Mouse (Mus musculus) right cerebral cortex, postnatal 10 days (tissue): Measurements from ENCODE around the gene Sppl3.
"Not testable (repeated sequence)": the region's sequence is repeated elsewhere in the genome, so short reads cannot be mapped to it uniquely, and the experiment has no call there.

Experiments used
- DNase-seq, 2 experiments: peaks; one replicate each; pipeline ENCODE4 v3.0.0; 2021; ENCODE audit warnings: low spot score in 2 of 2

The Sppl3 gene

DNA sequence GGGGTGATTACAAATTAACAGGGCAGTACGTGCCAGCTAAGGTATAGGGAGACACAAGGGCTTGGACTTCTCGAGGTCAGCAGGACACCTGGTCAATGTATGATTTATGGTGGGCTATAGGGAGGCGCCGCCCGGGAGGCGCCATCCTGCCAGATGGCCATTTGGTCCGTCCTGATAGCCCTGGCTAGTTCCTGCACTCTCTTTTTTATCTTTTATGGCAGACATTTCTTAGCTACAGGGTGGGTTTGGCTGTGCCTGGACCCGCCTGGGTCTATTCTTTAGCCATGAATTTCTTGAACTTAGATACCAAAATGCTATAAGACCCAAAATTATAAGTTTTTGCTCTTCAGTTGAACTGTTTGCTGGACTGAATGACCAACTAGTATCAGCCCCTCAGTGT is 62.4 kb downstream of the Sppl3 start:
- DNase-seq = not testable (repeated sequence)

DNA sequence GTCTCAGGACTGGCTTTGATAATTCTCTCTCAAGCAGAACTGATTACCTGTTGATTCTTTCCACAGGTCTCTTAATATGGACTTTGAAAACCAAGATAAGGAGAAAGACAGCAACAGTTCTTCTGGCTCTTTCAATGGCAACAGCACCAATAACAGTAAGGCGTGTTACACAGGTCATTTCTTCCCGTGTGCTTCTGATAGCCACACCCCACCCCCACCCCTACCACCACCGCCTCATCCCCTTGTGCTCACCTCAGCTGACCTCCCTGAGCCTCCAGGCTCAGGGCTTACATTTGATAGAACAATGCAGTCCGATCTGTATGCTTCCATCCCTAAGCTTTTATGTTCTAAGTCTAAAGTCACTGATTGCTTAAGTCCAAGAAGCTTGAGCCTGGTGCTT is 63.8 kb downstream of the Sppl3 start:
- DNase-seq = no peak

DNA sequence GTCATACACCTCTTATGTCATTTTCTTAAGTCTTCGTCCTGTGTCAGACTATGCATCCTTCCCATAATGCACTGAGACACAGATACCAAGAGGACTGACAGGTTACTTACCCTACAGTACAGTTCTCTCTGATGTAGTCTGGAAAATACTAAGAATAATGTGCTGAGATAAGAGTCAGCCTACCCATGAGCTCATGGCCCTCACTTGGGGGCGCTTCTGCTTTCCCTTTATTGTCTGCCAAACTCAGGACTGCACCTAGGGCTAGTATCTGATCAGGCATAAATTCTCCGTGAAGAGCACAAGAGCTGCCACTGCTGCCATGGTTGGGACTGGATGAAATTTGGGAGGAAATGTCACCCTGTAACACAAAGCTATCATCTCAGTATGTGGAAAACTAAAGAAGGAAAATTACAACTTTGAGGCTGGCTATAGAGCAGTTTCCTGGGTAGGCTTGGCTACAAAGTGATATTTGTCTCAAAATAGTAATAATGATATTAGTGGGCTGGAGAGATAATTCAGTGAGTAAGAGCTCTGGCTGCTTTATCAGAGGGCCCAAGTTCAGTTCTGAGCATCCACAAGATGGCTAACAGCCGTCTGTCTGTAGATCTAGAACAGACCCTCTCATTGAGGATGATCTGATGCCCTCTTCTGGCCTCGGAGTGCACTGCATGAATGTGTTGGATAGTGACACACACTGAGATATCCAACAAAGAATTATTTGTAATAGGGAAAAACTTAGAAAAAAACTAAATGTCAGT is 65.4 kb downstream of the Sppl3 start:
- DNase-seq = peak; percentile 58 to 76

DNA sequence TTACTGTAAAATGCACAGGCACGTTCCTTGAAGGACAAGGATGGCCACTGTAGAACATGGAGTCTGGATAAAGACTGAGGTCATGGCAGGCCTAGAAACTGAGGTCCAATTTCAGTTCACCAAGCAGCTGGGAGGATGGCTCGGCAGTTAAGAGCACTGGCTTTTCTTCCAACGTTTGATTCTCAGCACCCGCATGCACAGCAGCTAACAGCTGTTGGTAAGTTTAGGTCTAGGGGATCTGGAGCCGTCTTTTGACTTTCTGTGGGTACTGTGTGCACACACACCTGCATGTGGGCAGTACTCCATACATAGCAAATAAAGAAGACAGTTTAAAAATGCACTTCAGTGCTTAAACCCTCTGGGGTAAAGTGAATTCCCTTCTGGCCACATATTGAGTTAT is 70.7 kb downstream of the Sppl3 start:
- DNase-seq = no peak

DNA sequence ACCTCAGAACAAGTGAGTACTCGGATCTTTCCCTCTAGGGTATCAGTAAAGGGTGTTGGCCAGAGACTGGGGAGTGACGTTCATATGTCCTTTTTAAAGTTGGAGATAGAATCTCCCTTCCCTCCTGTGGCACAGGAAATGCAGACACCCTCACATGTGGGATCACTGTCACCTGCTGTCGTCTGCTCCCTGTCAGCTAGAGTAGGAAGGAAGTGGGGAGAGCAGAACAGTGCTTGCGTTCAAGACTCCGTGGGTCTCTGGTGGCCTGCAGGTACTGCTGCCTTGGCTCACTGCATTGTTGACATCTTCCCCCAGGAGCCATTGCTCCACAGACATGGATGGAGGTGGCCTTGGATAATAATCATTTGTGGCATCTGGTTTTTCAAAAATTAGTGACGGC is 72.6 kb downstream of the Sppl3 start:
- DNase-seq = no peak

DNA sequence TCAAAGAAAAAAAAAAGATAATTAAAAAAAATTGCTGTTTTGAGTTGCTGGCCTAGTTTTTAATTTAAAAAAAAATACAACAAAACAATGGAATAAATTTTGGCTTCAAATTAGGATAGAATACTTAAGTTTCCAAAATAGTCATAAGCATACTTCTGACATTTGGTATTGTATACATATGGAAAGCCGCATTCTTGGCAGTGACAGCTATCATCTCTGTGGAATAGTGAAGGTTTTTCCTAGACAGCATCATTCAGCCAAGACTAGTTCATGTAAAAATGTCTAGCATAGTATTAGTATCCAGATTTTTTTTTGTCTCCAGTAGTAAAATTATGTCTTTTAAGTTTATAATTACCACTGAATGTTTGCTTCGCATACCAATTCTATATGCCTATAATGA is 74.7 kb downstream of the Sppl3 start:
- no peak for DNase-seq

DNA sequence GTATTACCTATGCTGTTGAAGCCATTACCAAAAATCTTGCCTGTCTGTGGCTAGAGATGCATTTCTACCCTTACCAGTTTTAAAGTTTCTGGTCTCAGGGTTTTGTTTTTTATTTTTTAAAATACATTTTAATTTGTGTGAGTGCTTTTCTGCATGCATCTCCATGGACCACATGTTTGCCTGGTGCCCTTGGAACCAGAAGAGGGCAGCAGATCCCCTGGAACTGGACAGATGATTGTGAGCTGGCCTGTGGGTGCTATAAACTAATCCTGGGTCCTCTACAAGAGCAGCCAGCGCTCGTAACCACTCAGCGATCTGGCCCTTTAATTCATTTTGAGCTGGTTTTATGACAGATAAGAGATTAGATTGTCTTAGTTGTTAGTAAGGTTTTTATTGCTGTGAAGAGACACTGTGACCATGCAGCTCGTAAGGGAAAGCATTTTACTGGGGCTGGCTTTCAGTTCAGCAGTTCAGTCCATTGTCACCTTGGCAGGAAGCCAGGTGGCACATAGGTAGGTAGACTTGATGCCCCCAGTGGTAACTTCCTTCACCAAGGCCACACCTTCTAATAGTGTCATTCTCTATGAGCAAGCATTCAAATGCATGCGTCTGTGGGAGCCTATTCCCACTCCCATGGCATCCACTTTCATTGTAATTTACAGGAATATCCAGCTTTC is 78.8 kb downstream of the Sppl3 start:
- no peak for DNase-seq

DNA sequence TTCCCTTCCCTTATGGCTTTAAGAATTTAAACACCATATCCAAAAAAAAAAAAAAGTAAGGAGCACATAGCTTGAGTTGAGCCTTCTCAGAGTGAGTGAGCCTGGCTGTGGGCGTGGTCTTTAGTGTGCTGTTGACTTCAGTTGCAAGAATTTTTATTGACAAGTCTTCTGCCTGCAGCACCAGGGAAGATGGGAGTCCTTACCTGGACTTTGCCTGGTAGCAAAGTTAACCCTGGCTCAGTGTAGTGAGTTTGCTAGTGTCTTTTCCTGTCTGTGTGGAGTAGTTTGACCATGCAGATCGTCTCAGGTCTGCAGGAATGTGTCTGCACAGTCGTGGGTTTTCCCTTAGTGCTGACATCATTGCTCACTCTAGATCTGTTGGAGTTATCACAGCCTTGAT is 80.1 kb downstream of the Sppl3 start:
- DNase-seq = no peak

DNA sequence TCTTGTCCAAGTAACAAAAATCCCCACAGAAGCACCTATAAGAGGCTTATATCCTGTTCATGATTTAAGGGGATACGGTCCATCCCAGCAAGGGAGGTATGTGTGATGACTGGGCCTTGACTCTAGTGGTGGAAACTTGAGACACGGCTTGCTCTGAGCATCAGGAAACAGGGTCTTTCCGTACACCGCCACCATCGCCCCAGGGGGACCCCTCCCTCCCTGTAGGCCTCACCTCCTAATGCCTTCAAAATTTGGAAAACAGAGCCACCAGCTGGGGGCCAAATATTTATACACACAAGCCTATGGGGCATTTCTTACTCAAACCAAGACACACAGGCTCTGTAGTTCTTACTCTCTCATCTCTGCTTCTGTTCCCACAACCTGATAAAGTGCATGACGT is 80.8 kb downstream of the Sppl3 start:
- no peak for DNase-seq

DNA sequence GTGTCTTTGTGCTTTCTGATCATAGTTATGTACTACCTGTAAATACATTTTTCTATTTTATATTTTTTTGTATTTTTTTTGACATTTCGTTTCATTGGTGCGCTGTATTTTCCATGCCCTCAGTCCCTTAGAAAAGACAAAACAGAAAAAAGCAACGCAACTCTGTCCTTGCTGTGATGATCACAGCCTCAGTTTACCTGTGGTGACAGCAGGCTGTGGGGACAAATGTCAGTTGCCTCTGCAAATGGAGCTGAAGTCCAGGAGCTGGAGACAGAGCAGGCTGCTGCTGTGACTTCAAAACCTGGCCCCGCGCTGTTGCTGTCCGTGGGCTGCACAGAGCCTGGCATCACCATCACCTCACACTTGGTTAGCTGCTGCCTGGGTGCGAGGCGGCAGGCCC is 87.3 kb downstream of the Sppl3 start, which contains the start of gene Gm10401:
TSS of gene Gm10401 (minus strand) at position 101 of the 400 bp plus-strand sequence.
- DNase-seq = no peak

DNA sequence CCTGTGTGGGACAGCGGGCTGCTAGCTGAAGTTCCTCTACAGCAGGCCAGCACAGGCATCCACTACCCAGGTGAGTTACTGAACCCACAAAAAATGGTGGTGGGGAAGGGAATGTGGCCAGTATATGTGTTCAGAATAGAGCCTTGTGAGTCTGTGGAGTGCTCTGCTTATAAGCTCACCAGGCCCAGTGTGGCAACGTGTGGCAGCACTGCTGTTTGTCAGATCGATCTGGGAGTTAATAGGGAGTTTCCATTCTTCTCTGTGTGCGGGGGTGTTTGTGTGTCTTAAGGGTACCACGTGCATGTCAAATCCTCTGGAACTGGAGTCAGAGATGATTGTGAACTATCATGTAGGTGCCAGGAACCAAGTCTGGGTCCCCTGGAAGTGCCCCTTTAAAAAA is 88.6 kb downstream of the Sppl3 start:
- DNase-seq = no peak

DNA sequence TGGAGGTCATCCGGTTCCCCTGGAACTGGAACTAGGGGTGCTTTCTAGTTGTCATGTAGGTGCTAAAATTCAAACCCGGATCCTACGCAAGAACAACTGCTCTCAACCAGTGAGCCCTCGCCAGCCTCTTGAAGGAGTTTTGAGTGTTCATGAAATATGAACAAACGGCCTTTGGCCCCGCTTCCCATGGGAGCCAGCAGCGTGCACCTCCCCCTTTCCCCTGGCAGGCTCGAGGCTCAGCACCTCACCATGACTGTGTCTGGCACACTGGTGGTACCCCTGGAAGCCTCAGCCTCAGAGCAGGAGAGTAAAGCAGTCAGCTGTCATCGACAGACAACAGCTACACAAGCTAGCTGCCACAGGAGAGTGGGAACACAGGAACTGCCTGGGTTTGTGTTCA is 89.1 kb downstream of the Sppl3 start:
- DNase-seq = no peak

DNA sequence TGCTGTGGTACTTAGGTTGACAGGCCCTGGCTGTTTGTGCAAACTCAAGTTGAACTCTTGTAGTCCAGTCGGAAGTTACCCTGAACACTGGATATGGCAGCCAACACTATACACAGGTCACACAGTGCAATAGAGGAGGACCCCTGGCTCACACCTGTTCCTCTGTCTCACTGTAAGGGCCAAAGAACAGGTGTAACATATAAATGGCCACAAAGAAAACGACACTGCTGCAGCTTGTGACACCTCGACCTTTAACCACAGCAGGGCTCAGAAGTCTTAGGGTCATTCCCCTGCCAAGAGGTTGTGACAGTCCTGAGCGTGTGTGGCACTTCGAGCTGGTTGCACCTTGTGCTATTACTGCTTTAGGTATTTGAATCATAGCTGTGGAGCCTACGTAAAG is 89.5 kb downstream of the Sppl3 start:
- no peak for DNase-seq

DNA sequence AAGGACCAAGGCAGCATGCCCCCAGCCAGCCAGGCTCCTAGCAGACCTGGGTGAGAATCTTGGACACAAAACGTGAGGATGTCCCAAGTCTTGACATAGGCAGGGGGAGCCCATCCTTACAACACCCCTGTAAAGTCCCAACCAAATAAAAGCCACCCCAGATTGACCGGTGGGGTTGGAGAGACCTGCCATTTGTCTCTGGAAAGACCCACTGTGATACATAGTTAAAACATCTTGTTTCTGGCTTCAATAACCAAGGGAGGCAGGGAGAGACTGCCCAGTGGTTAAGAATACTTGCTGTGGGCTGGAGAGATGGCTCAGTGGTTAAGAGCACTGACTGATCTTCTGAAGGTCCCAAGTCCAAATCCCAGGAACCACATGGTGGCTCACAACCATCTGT is 91.3 kb downstream of the Sppl3 start:
- DNase-seq = no peak

DNA sequence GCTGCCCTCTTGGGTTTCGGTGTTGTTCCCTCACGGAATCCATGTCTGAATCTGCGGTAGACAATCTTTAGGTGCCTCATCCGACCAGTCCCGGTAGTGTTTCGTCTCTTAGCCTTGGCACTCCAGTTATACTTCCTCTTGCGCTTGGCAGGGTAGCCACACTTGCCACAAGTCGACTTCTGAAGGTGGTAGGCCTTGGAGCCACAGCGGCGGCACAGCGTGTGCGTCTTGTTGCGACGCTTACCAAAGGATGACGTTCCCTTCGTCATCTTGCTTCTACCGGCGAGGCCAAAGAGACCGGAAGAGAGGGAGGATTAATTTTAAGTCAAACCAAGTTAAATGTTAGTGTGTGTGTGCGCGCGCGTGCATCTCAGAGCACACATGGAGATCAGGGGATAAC is 92.3 kb downstream of the Sppl3 start:
- DNase-seq = not testable (repeated sequence)

DNA sequence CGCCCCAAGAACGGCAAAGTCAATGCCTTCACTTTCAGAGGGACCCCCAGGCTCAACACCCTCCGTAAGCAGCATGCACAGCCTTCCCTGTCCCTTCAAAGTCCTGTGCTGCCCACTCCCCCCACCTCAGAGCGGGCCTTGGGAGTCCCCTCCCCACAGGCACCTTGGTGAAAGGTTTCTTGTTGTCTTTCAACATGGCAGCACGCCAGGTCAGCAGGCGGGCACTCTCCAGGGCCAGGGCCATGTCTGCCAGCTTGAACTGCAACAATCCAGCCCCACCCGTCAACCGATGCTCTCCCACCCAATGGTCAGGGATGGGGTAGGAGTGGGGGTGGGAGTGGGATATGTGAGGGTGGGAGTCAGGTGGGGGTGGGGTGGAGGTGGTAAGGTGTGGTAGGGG is 100.2 kb downstream of the Sppl3 start:
- DNase-seq = no peak

DNA sequence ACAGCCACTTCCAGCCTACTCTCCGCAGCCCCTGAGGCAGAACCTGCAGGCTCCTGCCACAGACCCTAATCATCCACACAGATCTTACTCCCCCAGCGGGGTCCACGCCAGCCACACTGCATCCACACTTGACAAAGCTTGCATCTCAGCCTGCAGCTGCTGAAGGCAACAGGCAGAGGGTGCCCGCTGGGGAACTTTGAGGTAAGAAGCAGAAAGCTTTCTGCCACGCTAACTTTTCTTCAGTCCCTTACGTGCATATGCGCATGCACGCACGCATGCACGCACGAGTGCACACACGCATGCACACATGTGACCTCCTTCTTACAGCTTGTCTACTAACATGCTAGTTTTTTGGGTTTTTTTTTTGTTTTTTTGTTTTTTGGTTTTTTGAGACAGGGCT is 102.3 kb downstream of the Sppl3 start:
- no peak for DNase-seq

DNA sequence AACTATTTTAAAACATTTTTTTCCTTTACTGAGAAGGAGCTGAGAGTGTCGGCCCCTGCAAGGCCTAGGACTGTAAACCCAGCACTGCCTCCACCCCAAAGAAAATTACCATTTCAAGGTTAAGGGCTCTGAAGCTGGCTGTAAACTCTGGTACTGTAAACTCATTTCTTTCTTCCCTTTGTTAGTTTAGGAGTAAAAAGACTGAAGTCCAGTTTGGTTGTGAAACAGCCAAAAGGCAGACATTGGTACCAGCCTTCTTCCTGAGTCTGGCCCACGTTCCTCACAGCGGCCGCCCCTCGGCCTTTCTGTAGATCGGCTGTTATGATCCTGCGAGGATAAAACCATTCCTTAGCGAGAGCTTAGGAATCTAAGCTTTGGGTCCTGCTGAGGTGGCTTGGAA is 103.6 kb downstream of the Sppl3 start:
- DNase-seq = no peak

DNA sequence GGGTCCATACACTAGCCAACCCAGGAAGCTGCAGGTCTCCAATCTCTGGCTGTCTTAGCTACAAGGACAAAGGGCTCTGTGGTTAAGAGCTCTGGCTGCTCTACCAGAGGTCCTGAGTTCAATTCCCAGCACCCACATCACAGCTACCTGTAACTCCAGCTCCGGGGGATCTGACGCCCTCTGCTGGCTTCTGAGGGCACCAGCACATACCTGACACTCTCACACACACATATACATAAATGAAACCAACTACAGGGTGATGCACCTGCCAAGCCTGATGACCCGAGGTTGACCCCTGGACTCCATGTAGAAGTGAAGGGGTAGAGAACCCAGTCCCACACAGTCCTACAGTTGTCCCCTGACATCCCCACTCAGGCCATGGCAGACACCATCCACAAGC is 105.5 kb downstream of the Sppl3 start:
- no peak for DNase-seq

DNA sequence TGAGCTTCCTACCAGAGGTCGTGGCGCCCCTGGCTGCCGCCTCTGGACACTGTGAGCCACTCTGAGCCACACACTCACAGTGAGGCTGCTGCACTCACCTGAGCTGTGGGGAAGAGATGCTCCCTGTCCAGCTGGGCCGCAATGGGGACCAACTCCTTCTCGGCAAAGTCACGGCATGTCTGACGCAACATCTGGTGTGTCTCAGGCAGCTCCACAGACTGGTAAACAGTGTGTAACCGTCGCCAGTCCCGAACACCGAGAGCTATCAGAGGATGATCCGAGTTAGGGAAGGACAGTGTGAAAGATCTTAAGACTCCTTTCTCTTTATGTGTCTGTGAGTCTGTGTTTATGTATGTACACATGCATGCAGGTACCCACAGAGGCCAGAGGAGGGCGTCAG is 106.5 kb downstream of the Sppl3 start:
- no peak for DNase-seq

DNA sequence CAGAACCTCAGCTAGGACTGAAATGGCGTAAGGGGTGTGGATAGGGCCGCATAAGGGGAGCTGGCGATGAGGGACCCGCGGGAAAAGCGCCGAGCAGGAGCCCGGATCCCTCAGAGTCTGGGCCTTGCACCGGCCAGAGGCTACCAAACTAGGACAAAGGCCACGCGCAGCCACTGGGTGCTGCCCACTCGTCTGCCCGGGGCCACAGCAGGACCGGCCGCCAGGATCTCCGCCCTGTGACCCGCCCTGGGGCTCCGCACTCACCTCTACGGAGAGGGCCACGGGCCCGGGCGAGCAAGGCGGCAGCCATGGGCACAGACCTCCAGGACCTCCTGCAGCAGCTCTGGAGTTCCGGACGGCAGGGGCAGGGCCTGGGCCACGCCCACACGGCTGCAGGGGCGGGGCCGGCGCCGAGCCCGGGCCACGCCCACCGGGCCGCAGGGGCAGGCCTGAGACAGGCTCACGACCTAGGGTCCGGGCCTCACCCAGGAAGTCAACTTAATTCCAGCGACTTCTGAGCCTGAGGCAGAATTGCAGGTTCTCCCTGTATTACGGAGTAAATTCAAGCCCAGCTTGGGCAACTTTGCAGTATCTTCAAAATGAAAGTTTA is 108.1 kb downstream of the Sppl3 start, which contains the start of gene Acads:
TSS of gene Acads (minus strand) at position 386 of the 610 bp plus-strand sequence.
- DNase-seq = peak; percentile 67 to 68

DNA sequence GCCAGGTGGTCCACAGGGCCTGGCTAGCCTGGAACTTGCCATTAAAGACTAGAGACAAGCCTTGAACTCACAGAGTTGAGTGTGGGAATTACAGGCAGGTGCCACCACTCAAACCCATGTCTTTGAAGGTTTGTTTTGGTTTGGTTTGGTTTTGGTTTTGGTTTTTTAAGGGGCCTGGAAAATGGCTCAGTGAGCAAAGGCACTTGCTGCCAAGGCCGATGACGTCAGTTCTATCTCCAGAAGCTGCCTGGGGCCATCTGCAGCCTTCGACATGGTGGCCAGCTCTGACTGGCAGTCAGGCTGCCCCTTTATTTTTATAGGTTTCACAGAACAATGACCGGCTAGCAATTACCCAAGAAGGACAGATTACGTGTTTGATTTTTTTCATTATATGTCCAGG is 110.0 kb downstream of the Sppl3 start:
- peak in 1 of 2 experiments; percentile 36 for DNase-seq

DNA sequence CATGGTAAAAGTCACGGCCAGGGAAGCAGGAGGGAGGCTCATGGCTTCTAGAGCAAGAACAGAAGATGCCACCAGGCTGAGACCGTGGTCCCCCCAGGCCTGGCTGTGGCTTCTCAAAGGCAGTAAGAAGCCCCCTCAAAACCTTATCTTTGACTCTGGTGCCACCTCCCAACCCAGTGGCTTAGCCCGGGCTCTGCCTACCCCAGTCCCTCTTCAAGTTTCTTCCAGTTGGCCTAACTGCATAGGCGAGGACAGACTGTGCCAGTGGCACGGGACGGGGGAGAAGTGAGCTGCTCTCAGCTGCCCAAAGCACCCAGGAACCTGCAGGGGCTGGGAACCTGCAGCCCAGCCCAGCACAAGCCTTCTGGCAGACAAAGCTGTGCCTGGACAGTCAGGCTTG is 113.8 kb downstream of the Sppl3 start:
- DNase-seq = no peak
